Mouse (Mus musculus) left cerebral cortex, adult 18-20 months (tissue): ENCODE measurements around the gene Ppm1a. TPM values are rescaled to one million over a fixed set of nuclear protein-coding genes. Genes with fewer than 3 reads are reported as not detected.

ENCODE experiments used
- DNase-seq, 2 experiments: peaks; one replicate each; pipeline ENCODE4 v3.0.0; 2021 to 2022; ENCODE audit warnings: low spot score in 2 of 2, mixed read lengths in 1 of 2
- total RNA-seq, 2 experiments: library from RNA; stranded (reverse); gene quantifications; 2 replicates each; pipeline ENCODE4 v1.2.3; 2021

Ppm1a gene
- total RNA-seq, 2 experiments from 2014 or later = 326 to 345 TPM

DNA sequence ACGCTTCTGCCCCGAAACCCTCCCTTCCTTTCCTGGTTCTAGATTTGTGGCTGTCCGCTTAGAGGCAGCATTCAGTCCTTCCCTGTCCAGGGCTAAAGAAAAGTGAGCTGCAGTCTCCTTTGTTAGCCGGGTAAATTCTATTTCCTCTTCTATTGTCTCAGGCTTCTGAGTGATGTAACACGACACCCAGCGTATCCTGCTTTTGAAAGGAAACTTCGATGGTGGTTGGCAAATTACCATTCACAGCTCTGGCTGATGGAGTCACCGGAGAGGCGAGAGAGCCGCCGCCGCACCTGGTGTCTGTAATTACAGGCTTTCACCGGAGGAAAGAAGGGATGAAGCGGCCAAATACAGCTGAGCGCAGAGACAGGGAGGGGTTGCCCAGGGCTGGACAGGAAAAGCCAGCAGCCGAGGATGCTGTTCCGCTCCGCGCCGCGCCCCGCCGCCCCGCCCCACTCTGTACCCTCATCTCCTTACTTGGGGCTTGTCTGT lies 63.7 kb downstream of the Ppm1a start:
- DNase-seq = peak; percentile 20 to 21

- DNase-seq = no peak
These were observed 64.3 kb downstream of the Ppm1a start for GRCm38 (mm10) chr12:72821589-72821988.

DNA sequence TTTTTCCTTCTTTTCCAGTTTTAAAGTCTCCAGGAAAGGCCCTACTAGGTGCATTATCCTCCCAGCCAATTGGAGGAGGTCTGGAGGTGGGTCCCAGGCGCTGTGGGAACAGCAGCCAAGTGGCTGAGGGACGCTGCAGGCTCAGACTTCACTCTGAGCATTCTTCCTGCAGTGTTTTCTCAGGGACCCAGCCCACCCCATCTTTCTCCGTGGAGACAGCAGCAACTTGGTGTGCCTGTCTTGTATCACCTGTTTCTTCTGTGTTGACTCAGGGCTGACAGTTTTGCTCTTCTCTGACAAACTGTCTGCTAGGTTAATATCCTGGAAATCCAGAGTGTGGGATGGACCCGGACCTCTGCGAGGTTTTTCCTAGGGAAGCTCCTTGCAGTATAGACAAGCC lies 68.4 kb downstream of the Ppm1a start:
- no peak for DNase-seq

- DNase-seq = no peak
These were observed 71.7 kb downstream of the Ppm1a start for GRCm38 (mm10) chr12:72828846-72829556.

- no peak for DNase-seq
These were observed 72.5 kb downstream of the Ppm1a start for GRCm38 (mm10) chr12:72829777-72830176.

DNA sequence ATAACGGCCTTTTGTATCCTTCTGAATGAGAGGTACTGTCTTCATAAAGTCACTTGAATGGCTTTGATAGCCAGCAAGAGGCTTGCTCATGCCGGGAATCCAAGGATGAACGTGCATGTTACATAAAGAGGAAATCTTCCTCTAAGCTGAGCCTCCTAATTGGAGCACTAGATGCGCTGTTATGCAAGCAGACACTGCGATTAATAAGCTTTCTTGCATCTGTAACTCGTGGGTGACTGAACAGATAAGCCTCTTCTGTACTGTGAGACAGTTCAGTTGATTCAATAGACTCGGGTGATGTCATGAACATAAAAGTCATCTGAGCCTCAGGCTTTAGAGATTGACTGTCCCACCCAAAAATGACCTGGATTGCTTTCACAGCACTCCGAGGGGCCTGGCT lies 73.1 kb downstream of the Ppm1a start:
- DNase-seq = no peak

DNA sequence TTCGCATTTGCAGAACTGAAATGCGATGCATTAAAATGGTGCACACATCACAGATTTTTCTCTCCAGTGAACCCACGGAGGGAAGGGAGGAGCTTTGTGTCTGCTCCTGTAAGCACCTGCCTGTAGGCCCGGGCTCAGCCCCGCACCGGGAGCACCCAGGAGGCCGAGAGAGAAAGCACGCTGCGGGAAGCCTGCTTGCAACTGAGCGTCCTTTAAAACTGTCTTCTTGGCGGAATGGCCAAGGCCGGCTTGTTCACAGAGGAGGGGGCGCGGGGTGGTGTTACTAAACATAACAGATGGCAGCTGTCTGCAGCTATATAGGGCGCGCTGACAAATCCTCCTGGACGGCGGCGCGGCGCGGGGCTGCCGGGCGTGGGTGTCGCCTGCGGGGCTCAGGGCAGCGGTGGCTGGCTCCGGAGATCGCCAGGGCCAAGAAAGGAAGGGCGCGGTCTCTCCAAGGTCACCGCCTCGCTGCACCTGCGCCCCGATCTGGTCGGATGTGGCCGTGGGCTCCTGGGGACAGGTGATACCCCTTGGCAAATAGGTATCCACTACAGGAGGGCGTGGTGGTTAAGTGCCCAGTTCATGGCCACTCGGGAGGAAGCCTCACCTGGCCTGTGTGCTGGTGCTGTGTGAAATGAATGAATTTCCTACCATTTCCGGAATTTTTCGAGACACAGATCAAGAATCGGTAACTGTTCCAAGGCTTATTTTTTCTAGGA lies 74.6 kb downstream of the Ppm1a start:
- DNase-seq = peak; percentile 77 to 88

GRCm38 (mm10) chr12:72834773-72835517 lies 77.7 kb downstream of the Ppm1a start:
- no peak for DNase-seq

- no peak for DNase-seq
These were observed 78.3 kb downstream of the Ppm1a start for GRCm38 (mm10) chr12:72835518-72836015.

DNA sequence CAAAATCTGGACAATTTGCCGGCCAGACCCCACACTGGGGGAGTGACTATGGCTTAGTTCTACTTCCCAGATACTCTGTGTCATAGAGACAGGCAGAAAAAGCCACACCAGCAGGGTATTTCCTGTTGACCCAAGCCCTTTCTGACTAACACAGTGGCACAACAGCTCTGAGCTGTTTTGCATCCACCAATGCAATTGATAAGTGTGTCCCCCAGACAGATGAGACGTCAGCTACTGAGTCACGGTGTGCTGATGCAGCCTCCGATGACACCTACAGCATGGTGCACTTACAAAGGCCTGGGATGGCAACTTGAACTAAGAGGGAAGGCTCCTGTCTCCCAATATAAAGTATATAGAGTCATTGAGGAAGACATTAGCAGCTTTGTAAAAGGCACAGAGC lies 80.0 kb downstream of the Ppm1a start:
- no peak for DNase-seq

DNA sequence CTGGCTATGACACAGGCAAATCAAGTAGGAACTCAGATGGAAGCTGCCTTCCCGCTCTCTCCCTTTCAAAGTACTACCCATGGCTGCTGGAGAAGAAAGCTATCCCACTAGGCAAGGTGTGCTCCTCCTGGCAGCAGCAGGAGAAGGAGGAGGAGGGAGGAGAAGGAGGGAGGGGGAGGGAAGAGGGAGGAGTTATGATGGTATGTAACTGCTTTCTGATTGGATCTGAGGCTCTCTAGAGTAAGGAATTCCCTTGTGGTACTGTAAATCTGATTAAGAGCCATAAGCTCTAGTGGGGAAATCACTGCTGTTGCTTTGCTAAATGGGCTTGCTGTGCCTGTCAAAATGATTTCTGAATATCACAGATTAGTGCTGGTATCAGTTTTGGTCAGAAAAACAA lies 84.2 kb downstream of the Ppm1a start:
- no peak for DNase-seq

DNA sequence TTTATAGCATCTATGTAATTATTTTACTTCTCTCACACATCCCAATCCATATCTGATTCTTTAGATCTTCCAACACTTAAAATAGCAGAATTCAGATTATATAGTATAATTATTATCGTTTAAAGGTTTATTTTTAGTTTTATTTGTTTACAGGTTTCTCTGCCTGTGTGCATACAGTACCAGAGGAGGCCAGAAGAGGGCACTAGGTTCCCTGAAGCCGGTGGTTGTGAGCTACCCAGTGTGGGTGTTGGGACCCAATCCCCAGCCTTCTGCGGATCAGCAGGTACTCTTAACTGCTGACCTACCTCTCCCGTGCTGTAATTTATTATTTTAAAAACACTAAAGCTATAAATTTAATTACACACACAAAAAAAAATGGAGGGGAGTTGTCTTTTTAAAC lies 85.9 kb downstream of the Ppm1a start:
- no peak for DNase-seq

GRCm38 (mm10) chr12:72843555-72843954 lies 86.3 kb downstream of the Ppm1a start:
- no peak for DNase-seq

- no peak for DNase-seq
These were observed 86.8 kb downstream of the Ppm1a start for GRCm38 (mm10) chr12:72843973-72844620.

DNA sequence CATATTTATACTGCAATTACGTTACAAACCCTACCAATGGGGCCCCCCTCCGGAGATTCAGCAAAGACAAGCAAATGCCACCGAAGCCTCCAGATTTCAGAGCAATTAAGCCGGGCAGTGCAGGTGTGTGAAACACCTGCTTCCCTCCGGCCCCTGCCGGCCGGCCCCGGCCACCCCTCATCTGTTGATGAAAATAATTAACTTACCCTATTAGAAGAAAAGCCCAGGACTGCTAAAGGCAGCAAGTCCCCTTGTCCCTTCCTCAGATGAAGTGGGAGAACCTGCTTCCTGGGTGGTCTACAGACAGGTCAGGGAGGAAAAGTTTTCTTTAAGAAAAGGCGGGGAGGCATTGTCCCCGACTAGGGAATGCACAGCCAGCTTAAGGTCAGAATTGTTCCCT lies 88.7 kb downstream of the Ppm1a start:
- DNase-seq = no peak

DNA sequence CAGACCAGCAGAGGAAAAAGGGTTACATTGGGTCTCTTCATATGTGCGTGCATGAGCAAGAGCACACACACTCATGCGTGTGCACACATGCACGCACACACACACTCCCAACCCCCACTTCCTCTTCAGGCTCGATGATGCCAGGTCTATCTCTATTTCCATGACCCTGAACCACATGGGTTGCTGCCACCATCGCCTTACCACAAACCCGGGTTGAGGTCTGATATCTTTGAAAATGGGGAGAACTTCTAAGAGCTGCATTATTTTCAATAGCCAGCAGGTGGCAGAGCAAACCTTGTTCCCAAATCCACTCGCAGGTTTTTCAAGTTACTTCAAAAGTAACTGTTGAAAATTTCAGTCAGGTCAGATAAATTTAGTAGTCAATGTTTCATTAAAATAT lies 90.5 kb downstream of the Ppm1a start:
- DNase-seq = peak in 1 of 2 experiments; percentile 58

Other genes starting within 250 kb of the Ppm1a start
- gene Pcnx4, start 221.1 kb upstream of the Ppm1a start, total RNA-seq = 10 to 100 TPM; 31.4 to 34.3 TPM
- not detected for gene Gm4756, start 107.8 kb upstream of the Ppm1a start, total RNA-seq
- gene Dhrs7, start 92.5 kb upstream of the Ppm1a start, total RNA-seq = 10 to 100 TPM; 39.9 to 44.2 TPM
- gene Six6, start 182.4 kb downstream of the Ppm1a start, total RNA-seq = not detected
- gene 4930447C04Rik, start 183.3 kb downstream of the Ppm1a start, total RNA-seq = 10 to 100 TPM; 10.1 to 10.2 TPM